Mouse (Mus musculus): ENCODE results near the gene Osbpl3.

Gene Osbpl3

DNA sequence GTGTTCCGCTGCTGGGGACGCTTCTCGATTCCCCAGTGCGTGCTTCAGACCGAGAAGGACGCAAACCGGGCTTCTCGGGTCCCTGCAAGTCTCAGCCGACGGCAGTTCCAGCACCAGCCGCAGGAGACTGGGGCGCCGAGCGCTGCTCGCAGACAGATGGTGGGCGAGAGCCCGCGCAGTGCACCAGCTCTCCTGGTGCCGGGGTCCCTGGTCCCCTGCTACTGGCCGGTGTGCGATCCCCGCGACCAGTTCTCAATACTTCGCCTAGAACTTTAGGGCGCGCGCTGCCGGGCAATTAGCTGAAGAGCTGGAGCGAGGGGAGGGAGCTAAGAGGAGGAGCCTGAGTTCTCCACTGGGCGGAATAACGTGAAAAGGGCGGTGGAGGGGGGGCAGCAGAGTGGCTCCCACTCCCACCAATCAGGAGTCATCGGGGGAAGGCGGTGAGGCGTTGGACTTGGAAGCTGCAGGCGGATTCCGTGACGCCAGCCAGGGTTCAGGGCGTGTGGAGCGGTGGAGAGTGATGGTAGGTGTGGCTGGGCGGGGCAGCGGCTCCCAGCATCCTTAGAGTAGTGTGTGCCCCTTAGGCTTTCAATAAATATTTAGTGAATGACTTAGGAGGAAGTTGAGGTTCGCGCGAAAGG lies at the start of gene Osbpl3:
Gene Osbpl3 (minus strand): TSS at position 373 of the 641 bp plus-strand sequence.
- in situ Hi-C loops (cut with MboI, MseI), result loop anchor here in 1 of 2 experiments (10.0 kb wide), 1 partner anchor 719 kb away; no protein-coding TSS in a partner anchor

DNA sequence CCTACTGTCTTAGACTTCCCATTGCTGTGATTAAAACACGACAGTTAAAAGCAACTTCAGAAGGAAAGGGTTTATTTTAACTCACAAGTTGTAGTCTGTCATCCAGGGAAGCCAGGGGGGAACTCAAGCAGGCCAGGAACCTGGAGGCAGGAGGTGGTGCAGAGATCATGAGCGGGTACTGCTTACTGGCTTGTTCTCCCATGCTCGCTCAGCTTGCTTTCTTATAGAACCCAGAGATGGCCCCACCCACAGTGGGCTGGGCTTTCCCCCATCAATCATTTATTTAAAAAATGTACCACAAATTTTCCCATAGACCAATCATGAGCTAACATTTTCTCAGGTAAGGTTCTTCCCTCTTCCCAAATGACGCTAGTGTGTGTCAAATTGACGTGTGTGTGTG lies 49.5 kb upstream of the Osbpl3 start:
- in situ Hi-C loops (cut with MboI, MseI), result no loop called here

DNA sequence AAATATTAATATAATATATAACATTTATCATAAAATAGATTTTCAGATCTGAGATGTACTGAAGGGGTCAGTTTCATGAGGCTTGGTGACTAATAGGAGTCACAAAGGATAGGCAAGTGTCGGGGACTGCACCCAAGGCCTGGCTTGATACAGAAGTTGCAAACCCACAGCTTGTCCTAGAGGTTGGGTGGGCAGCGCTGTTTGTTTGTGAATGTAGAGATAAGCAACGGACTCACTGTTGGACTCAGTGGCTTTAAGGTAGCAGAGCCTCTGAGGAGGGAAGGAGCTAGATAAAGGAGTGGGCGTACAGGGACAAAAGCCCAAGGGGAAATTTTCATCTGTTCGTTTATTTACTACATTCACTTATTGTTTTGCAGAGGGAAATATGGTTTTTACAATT lies 48.7 kb upstream of the Osbpl3 start:
- in situ Hi-C loops (cut with MboI, MseI), result no loop called here

DNA sequence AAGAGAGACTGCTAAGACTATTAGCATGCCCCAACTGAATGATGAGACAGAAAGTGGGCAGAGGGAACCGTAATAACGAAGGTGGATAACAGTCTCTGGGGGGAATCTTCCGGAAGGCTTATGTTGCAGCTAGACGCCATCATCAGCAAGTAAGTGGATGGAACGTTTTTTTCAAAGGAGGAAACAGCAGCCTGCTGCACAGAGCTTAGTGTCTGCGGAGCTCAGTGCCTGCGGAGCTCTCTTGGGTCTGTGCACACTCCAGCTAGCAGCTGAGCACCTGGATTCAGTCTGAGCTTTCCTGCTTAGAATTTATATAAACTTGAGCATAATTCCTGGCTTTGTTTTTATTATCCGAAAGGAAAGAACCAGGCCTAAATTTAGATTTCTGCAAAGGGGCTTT lies 47.8 kb upstream of the Osbpl3 start:
- in situ Hi-C loops (cut with MboI, MseI), result no loop called here

DNA sequence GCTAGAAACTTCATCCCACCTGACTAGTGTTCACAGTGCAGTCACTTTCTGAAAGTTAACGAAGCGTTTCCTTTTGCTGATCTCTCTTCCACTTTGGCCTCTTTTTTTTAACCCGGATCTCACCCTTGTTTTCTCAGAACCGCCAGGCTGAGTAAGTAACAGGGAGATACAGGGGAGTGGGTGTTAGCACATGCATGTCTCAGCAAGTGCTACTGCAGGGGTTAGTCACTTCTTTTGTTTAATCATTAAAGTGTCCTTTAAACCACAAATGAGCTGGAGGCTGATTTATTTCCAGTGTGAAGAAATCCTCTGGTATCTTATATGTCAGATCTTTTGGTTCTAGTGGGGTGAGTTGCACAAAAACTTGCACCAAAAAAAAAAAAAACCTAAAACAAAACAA lies 47.0 kb upstream of the Osbpl3 start:
- in situ Hi-C loops (cut with MboI, MseI), result no loop called here

DNA sequence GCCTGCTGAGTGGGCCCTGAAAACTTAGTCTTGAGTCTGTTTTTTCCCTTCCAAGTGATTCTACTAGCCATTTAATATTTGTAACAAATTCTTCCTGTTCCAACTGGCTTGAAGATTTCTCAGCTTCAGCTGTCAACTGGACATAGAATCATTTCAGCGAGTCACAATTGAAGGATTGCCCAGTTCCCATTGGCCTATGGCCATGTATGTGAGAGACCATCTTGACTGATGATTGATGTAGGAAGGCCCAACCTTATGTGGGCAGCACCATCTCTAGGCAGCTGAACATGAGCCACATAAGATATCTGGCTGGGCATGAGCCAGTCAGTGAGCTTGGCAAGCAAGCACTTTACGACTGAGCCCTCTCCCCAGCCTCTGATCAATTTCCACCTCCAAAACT lies 42.3 kb upstream of the Osbpl3 start:
- in situ Hi-C loops (cut with MboI, MseI), result no loop called here

DNA sequence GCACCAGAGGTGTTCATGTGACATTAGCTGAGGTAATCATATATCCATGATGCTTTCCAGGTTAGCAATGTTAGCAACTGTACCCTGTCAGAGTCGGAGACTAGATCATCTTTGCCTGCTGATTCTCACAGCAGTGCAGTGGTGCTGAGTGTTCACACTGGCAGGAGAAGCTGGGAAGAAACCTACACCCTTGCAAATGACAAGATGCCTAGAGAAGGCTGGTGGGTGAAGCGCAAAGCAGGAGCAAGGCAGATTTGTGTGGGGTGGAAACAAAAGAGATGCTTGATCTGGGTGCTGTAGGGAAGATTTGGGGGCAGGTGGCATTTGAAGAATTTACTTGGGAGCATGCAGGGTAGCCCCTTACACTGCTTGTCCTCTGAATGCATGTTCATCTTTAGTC lies 34.5 kb upstream of the Osbpl3 start:
- in situ Hi-C loops (cut with MboI, MseI), result loop anchor here in 1 of 2 experiments (5.0 kb wide), 1 partner anchor 1587 kb away; no protein-coding TSS in a partner anchor

DNA sequence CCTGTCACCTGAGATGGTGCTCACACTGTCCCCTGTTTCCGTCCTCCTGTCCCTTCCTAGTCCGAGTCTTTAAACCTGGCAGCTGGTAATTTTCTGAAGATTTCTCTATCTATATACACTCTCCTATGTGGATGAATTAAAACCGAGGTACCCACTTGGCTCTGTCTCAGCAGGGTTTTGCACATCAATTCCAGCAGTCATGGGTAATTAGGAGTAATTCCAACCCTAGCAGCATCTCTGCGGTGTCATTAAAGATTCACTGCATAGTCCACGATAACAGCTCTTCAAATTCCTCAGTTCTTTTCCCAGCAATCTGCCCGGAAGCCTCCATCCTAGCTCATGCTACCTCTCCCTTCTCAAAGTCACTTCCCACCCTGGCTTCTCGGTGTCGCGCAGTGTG lies 33.4 kb upstream of the Osbpl3 start:
- in situ Hi-C loops (cut with MboI, MseI), result loop anchor here in 1 of 2 experiments (5.0 kb wide), 1 partner anchor 52 kb away; no protein-coding TSS in a partner anchor

DNA sequence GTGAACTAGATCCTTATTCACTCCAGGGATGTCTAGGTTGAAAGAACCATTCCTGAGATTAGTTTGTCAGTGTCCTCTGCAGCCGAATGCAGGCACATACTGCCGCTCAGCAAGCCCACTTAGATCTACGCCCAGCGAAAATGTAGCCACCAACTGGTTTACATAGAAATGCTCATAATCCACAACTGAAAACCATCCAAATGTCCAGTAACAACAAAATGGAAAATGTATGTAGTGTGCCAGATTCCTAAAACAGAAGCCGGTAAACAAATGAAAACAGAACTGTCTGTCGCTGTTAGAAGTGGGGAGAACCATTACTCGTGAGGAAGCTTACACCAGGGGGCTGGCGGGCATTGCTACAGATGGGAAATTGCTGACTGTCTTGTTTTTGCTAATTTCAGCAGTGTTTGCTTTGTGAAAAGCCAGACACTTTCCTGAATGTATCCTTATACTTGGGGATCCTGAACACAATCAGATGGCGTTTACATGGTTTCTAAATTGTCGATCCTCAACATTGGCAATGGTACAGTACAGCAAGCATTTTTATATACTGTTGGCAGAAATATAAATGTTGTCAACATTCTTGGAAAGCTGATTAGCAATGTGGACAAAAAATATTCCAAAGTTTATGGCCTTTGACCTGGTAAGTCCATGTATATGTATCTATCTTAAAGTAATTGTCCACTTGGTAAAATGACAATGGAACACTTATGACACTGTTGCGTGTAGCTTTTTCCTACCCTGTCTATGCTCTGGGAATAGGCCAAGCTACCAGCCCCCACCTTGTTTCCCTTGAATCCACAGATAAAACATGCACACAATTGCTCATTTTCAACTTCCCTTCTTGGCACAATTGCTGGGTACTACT lies 30.3 kb upstream of the Osbpl3 start:
- in situ Hi-C loops (cut with MboI, MseI), result loop anchor here in 1 of 2 experiments (5.0 kb wide), 1 partner anchor 49 kb away; no protein-coding TSS in a partner anchor

DNA sequence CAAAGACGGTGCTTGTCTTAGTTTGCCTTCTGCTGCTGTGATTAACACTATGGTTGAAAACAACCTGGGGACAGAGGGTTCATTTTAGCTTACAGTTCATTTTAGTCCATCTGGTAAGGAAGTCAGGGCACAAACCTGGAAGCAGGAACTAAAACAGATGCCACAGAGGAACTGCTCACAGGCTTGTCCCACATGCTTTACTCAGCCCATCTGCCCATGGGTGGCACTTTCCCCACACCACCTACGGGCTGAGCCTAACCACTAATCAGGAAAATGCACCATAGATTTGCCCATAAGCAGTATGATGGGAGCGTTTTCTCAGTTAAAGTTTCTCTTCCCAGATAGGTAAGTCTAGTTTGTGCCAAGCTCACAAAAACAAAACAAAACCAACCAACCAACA lies 27.4 kb upstream of the Osbpl3 start:
- in situ Hi-C loops (cut with MboI, MseI), result no loop called here

DNA sequence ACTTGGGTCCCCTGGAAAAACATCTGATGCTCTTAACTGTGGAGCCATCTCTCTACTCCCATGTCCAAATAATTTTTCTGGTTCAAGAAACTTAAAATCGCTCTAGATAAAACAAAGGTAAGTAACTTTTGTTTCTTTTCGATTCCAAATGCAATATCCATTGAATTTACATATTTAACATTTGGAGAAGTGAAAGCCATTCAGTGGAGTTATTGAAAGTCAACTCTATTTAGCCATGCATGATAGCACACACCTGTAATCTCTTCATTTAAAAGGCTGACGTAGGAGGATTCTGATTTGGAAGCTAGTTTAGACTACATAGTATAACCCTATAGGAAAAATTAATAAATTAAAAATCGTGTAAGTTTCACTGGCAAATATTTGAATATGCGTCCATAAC lies 25.5 kb upstream of the Osbpl3 start:
- in situ Hi-C loops (cut with MboI, MseI), result no loop called here

DNA sequence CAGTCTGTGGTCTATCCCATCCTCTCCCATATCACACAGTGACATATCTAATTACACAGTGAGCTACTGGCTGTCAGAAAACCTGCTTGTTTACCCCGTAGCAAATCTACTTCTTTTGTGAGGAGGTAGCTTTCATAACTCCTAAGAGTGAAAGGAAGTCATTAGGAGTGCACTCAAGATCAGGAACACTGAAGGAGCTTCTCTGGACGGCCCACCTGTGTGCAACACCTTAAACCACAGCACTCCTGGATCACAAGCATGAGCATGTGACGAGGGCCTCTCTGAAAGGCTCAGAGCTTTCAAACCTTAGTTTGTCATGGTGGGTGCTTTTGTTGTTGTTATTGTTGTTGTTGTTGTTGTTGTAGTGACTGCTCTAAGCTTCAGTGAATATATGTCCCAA lies 10.4 kb upstream of the Osbpl3 start:
- in situ Hi-C loops (cut with MboI, MseI), result no loop called here

DNA sequence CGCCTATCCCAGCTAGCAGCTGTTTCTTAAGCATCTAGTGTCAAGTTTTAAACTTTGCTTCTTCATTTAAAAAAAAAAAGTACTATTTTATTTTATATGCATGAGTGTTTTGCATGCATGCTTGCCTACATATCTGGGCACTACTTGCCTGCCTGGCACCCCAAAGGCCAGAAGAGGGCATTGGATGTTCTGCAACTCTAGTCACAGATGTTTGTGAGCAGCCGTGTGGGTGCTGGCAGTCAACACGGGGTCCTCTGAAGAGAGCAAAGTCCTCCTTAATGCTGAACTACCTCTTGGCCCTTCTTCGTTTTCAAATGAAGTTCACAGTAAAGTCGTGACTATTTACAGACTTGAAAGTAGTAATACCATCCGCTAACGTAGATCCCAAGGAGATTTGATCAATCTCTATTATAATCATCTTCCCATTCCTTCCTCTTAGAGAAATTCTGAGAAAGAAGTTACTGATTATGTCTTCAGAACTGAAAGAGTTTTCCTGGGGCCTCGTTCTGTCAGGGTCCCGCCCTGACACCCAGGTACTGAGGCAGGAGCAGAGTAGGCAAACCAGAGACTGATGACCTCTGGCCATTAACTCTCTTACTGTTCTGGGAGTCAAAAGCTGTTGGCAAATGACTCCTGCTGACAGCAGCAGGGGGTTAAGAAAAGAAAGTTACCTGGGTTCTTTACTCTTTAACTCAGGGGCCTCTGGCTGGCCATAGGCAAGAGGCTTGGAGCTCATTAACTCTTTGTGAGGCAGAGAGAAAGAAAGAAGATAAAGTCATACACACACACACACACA lies 8.9 kb upstream of the Osbpl3 start:
- in situ Hi-C loops (cut with MboI, MseI), result no loop called here

DNA sequence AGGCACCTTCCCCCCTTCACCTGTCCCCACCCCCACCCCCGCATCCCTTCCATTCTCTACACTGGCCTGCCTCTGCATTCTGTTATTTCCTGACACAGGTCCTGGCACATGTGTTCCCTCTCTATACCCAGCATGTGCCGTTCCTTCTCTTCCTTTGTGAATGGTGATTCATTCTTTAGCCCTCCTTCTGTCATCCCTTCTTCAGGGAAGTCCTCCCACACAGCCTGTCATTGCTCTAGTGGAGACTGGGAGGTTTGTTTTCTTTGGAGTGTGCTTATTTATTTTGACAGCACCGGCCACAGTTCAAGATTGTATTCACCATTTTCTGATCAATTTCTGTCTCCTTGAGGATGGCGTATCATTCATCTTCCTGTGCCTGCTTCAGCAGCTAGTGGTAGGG lies 6.0 kb upstream of the Osbpl3 start:
- in situ Hi-C loops (cut with MboI, MseI), result no loop called here

DNA sequence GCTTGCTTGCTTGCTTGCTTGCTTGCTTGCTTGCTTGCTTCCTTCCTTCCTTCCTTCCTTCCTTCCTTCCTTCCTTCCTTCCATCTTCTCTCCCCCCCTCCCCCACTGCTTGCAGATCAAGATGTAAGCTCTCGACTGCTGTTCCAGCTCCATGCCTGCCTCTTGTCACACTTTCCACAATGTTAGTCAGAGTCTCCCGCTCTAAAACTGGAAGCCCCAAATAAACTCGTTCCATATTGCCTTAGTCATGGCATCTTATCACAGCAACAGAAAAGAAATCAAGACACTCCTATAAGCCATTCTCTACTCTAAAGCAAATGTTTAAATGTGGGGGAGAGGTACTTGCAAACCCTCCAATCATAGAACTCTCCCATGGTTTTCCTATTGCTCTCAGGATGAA lies 5.6 kb upstream of the Osbpl3 start:
- in situ Hi-C loops (cut with MboI, MseI), result no loop called here

DNA sequence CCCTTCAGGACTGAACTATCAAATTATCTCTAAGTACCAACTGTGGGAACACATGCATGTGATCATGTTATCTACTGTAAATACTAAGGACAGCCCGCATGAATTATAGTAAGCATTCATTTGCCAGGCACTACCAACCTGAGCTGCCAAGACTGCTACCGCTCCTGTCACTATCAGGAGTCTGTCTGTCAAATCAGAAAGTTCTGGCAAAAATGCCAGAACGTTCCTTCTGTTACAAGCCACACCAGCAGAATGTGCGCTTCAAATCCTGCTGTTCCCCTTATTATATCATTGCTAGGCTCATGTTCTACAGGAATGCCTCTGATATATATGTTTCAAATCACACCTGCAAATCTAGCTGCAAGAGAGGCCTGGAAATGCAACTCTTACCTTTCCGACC lies 4.6 kb upstream of the Osbpl3 start:
- in situ Hi-C loops (cut with MboI, MseI), result no loop called here

DNA sequence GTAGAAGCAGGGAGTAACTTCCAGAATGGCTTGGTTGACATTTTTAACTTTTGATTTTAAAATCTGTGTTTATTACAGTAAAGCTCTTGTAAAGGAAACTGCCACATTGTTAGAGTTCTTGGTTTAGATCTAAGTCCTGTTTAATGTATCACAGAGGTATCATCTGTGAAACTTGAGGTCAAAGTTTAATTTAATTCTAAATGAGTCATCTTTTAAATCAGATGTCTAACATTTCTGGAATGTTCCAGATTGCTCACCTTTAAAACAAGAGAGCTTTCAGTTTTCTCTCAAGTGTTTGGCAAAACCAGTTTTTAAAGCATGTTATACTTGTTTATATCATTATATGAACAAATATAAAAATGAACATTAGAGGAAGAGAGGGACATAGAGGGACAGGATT lies 4.2 kb upstream of the Osbpl3 start:
- in situ Hi-C loops (cut with MboI, MseI), result no loop called here

DNA sequence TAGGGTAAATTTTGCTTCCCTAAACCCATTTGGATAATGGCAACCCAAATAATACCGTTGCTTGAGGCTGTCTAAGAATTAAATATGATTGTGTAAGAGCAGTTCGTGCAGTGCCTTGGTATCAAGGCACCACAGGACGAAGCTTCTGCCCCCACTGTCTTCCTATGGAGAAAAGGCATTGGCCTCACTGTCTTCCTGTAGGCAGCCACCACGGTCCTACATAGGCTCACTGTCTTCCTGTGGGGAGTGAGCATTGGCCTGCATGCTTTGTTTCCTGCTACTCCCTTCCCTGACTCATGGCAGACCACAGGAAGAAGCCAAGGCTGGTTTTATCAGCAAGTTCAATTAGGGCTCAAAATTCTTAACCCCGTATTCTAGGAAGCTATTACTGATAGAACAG lies 3.3 kb upstream of the Osbpl3 start:
- in situ Hi-C loops (cut with MboI, MseI), result loop anchor here in 1 of 2 experiments (10.0 kb wide), 1 partner anchor 716 kb away; no protein-coding TSS in a partner anchor

DNA sequence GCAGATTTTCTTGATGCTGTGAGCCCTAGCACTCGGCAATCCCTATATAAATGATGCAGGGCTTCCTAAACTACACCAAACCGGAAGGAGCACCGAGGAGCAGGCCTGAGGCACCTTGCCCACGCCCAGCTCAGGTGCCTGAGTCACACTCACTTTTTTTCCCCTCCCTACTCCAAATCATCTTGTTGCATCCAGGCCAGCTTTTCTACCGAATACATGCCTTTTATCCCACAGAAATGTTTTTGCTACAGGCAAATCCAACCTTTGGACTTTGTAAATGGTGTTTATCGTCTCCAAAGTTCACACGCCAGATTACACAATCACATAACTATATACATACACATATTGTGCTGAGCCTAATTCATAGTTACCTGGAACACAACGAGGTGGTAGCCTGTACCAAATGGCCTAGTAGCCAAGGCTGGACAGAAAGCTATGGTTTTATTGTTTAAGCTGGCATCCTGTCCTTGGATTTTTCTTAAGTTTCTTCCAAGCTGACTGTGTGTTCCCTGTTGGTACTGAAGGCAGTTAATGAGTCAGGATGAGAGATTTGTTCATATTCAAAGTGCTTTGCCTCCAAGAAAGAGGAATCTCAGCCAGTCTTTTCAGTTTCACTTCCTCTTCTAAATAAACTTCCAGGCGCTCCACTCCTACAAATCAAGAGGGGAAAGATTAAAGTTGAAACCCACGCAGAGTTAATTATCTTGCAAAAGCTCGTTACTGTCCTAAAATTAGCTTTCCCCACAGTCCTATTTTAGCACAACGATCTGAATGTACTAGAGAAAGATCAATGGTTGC lies 1.7 kb upstream of the Osbpl3 start:
- in situ Hi-C loops (cut with MboI, MseI), result loop anchor here in 1 of 2 experiments (10.0 kb wide), 1 partner anchor 717 kb away; no protein-coding TSS in a partner anchor

DNA sequence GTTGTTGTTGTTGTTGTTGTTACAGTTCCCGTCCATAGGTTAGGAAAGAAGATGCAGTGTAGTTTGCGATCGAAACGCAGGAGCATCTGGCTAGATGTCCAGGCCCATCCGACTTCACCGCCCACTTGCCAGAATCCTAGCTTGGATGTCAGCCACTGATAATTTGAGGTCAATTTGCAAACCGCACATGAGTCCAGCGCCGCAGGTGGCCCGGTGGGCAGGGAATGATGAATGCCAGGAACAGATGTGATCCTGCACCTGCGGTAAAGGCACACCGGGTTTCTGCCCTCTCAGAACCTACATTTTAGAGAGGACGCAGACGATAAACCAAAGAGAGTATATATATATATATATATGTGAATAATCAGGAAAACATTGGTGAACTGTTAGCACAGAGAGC lies 705 bp upstream of the Osbpl3 start:
- in situ Hi-C loops (cut with MboI, MseI), result loop anchor here in 1 of 2 experiments (10.0 kb wide), 1 partner anchor 718 kb away; no protein-coding TSS in a partner anchor

Measured in T-helper 17 cell (primary cell).